Mouse (Mus musculus): ENCODE measurements around the gene Ripor3. TPM values are rescaled to one million over a fixed set of nuclear protein-coding genes. Genes with fewer than 3 reads are reported as not detected.

Ripor3 gene
- polyA plus RNA-seq, 2 experiments = 5.3 to 21.0 TPM

GRCm38 (mm10) chr2:167963176-167963575 lies 47.2 kb downstream of the Ripor3 start:
- H3K4me1 ChIP-seq (ENCODE audit: control insufficient read depth, insufficient read depth, low read length) = no peaks in the 10 kb centered on the region
- no peak for TF ChIP-seq POLR2A (IDR thresholded peaks at IDR 0.05; ENCODE audit: borderline replicate concordance, extremely low read depth, insufficient read depth, insufficient read length)
- ATAC-seq (ENCODE audit: low FRiP score, low read depth) (no peak), DNase-seq (ENCODE audit: low spot score) (no peak)
- no peak overlapping the region for H3K4me3 ChIP-seq (replicated peaks; ENCODE audit: low read length)
- H3K27ac ChIP-seq (replicated peaks; ENCODE audit: low read depth, low read length) = no peak overlapping the region
- H3K36me3 ChIP-seq (ENCODE audit: control insufficient read depth, insufficient read depth, low read length) = peaks cover 51% of the 10 kb centered on the region
- H3K9ac ChIP-seq (ENCODE audit: low read depth, low read length, severe bottlenecking) = no peak overlapping the region
- 75% methylated on average over 4 of the region's 4 CpGs for WGBS
- no peak overlapping the region for H3K4me2 ChIP-seq (replicated peaks; ENCODE audit: low read depth, low read length, severe bottlenecking)
- no peaks in the 10 kb centered on the region for H3K27me3 ChIP-seq (ENCODE audit: control insufficient read depth, insufficient read depth, low read length)
- no peaks in the 10 kb centered on the region for H3K9me3 ChIP-seq (ENCODE audit: control insufficient read depth, low read length)

GRCm38 (mm10) chr2:167962347-167962746 lies 48.1 kb downstream of the Ripor3 start:
- Histone ChIP-seq H3K4me2 (replicated peaks; ENCODE audit: low read depth, low read length, severe bottlenecking) (no peak overlapping the region), H3K9ac (ENCODE audit: low read depth, low read length, severe bottlenecking) (no peak overlapping the region), H3K36me3 (ENCODE audit: control insufficient read depth, insufficient read depth, low read length) (peaks cover 44% of the 10 kb centered on the region), H3K9me3 (ENCODE audit: control insufficient read depth, low read length) (no peaks in the 10 kb centered on the region), H3K27me3 (ENCODE audit: control insufficient read depth, insufficient read depth, low read length) (no peaks in the 10 kb centered on the region), H3K27ac (replicated peaks; ENCODE audit: low read depth, low read length) (no peak overlapping the region), H3K4me3 (replicated peaks; ENCODE audit: low read length) (no peak overlapping the region), H3K4me1 (ENCODE audit: control insufficient read depth, insufficient read depth, low read length) (no peaks in the 10 kb centered on the region)
- TF ChIP-seq POLR2A (IDR thresholded peaks at IDR 0.05; ENCODE audit: borderline replicate concordance, extremely low read depth, insufficient read depth, insufficient read length) = no peak
- DNase-seq (ENCODE audit: low spot score) (no peak), ATAC-seq (ENCODE audit: low FRiP score, low read depth) (no peak)
- 90% methylated on average over 6 of the region's 6 CpGs for WGBS

- no peaks in the 10 kb centered on the region for H3K9me3 ChIP-seq (ENCODE audit: control insufficient read depth, low read length)
- no peak for TF ChIP-seq POLR2A (IDR thresholded peaks at IDR 0.05; ENCODE audit: borderline replicate concordance, extremely low read depth, insufficient read depth, insufficient read length)
- 89% methylated on average over 8 of the region's 8 CpGs for whole genome bisulfite sequencing
- no peaks in the 10 kb centered on the region for H3K27me3 ChIP-seq (ENCODE audit: control insufficient read depth, insufficient read depth, low read length)
- H3K4me1 ChIP-seq (ENCODE audit: control insufficient read depth, insufficient read depth, low read length) = no peaks in the 10 kb centered on the region
- no peak overlapping the region for H3K4me2 ChIP-seq (replicated peaks; ENCODE audit: low read depth, low read length, severe bottlenecking)
- no peak overlapping the region for H3K27ac ChIP-seq (replicated peaks; ENCODE audit: low read depth, low read length)
- ATAC-seq (ENCODE audit: low FRiP score, low read depth) (no peak), DNase-seq (ENCODE audit: low spot score) (no peak)
- H3K9ac ChIP-seq (ENCODE audit: low read depth, low read length, severe bottlenecking) = no peak overlapping the region
- peaks cover 26% of the 10 kb centered on the region for H3K36me3 ChIP-seq (ENCODE audit: control insufficient read depth, insufficient read depth, low read length)
- H3K4me3 ChIP-seq (replicated peaks; ENCODE audit: low read length) = no peak overlapping the region
These were observed 49.8 kb downstream of the Ripor3 start for GRCm38 (mm10) chr2:167960584-167960983.

- no peaks in the 10 kb centered on the region for H3K4me1 ChIP-seq (ENCODE audit: control insufficient read depth, insufficient read depth, low read length)
- WGBS = 80% methylated on average over 7 of the region's 7 CpGs
- ATAC-seq (ENCODE audit: low FRiP score, low read depth) = no peak
- peaks cover 20% of the 10 kb centered on the region for H3K36me3 ChIP-seq (ENCODE audit: control insufficient read depth, insufficient read depth, low read length)
- TF ChIP-seq POLR2A (IDR thresholded peaks at IDR 0.05; ENCODE audit: borderline replicate concordance, extremely low read depth, insufficient read depth, insufficient read length) = no peak
- H3K4me3 ChIP-seq (replicated peaks; ENCODE audit: low read length) = no peak overlapping the region
- no peak overlapping the region for H3K9ac ChIP-seq (ENCODE audit: low read depth, low read length, severe bottlenecking)
- H3K9me3 ChIP-seq (ENCODE audit: control insufficient read depth, low read length) = no peaks in the 10 kb centered on the region
- no peaks in the 10 kb centered on the region for H3K27me3 ChIP-seq (ENCODE audit: control insufficient read depth, insufficient read depth, low read length)
- H3K27ac ChIP-seq (replicated peaks; ENCODE audit: low read depth, low read length) = no peak overlapping the region
- DNase-seq (ENCODE audit: low spot score) = no peak
- H3K4me2 ChIP-seq (replicated peaks; ENCODE audit: low read depth, low read length, severe bottlenecking) = no peak overlapping the region
These were observed 50.4 kb downstream of the Ripor3 start for GRCm38 (mm10) chr2:167959996-167960395.

GRCm38 (mm10) chr2:167959384-167959911 lies 51.0 kb downstream of the Ripor3 start:
- no peak for DNase-seq (ENCODE audit: low spot score)
- Histone ChIP-seq H3K36me3 (ENCODE audit: control insufficient read depth, insufficient read depth, low read length) (peaks cover 15% of the 10 kb centered on the region), H3K27me3 (ENCODE audit: control insufficient read depth, insufficient read depth, low read length) (no peaks in the 10 kb centered on the region), H3K4me2 (replicated peaks; ENCODE audit: low read depth, low read length, severe bottlenecking) (no peak overlapping the region), H3K4me1 (ENCODE audit: control insufficient read depth, insufficient read depth, low read length) (no peaks in the 10 kb centered on the region), H3K9me3 (ENCODE audit: control insufficient read depth, low read length) (no peaks in the 10 kb centered on the region), H3K9ac (ENCODE audit: low read depth, low read length, severe bottlenecking) (no peak overlapping the region), H3K4me3 (replicated peaks; ENCODE audit: low read length) (no peak overlapping the region), H3K27ac (replicated peaks; ENCODE audit: low read depth, low read length) (no peak overlapping the region)
- no peak for ATAC-seq (ENCODE audit: low FRiP score, low read depth)
- 74% methylated on average over 4 of the region's 4 CpGs for WGBS
- TF ChIP-seq POLR2A (IDR thresholded peaks at IDR 0.05; ENCODE audit: borderline replicate concordance, extremely low read depth, insufficient read depth, insufficient read length) = no peak

GRCm38 (mm10) chr2:167958843-167959242 lies 51.6 kb downstream of the Ripor3 start:
- no peak for TF ChIP-seq POLR2A (IDR thresholded peaks at IDR 0.05; ENCODE audit: borderline replicate concordance, extremely low read depth, insufficient read depth, insufficient read length)
- no peak for DNase-seq (ENCODE audit: low spot score)
- Histone ChIP-seq H3K27ac (replicated peaks; ENCODE audit: low read depth, low read length) (no peak overlapping the region), H3K9me3 (ENCODE audit: control insufficient read depth, low read length) (no peaks in the 10 kb centered on the region), H3K4me2 (replicated peaks; ENCODE audit: low read depth, low read length, severe bottlenecking) (no peak overlapping the region), H3K27me3 (ENCODE audit: control insufficient read depth, insufficient read depth, low read length) (no peaks in the 10 kb centered on the region), H3K9ac (ENCODE audit: low read depth, low read length, severe bottlenecking) (no peak overlapping the region), H3K4me1 (ENCODE audit: control insufficient read depth, insufficient read depth, low read length) (no peaks in the 10 kb centered on the region), H3K4me3 (replicated peaks; ENCODE audit: low read length) (no peak overlapping the region), H3K36me3 (ENCODE audit: control insufficient read depth, insufficient read depth, low read length) (peaks cover 10% of the 10 kb centered on the region)
- no peak for ATAC-seq (ENCODE audit: low FRiP score, low read depth)
- WGBS = 70% methylated on average over 4 of the region's 4 CpGs

Data from limb, embryonic 14.5 days (tissue).